Mouse (Mus musculus) forebrain, embryonic 16.5 days (tissue): ENCODE measurements around the gene Inafm1. TPM values are rescaled to one million over a fixed set of nuclear protein-coding genes. Genes with fewer than 3 reads are reported as not detected.

ENCODE experiments used
- ATAC-seq: fragments of 200-750 bp; cut with Nextera tagmentation; 2 replicates; pipeline ENCODE4 v1.8.0; 2017; ENCODE audit warnings: mild to moderate bottlenecking, moderate library complexity
- H3K27ac ChIP-seq: fragments of 300-500 bp; sonication (generic); 2 replicates; pipeline ENCODE4 v1.5.1; 2014; ENCODE audit warnings: low read length, control low read depth
- H3K27me3 ChIP-seq: fragments of 300-500 bp; sonication (generic); replicated peaks from 2 replicates; pipeline ENCODE4 v1.6.1; 2014; ENCODE audit warnings: low read length; ENCODE audit not compliant: control insufficient read depth, insufficient read depth
- H3K36me3 ChIP-seq: fragments of 300-500 bp; sonication (generic); 2 replicates; pipeline ENCODE4 v1.6.1; 2014; ENCODE audit not compliant: control insufficient read depth, insufficient read depth
- H3K4me1 ChIP-seq: fragments of 300-500 bp; sonication (generic); replicated peaks from 2 replicates; pipeline ENCODE4 v1.6.1; 2014; ENCODE audit warnings: low read length; ENCODE audit not compliant: control insufficient read depth, insufficient read depth
- H3K4me2 ChIP-seq: fragments of 300-500 bp; sonication (generic); 2 replicates; pipeline ENCODE4 v1.6.1; 2014; ENCODE audit warnings: mild to moderate bottlenecking, low read length, control low read depth
- H3K4me3 ChIP-seq: fragments of 300-500 bp; sonication (generic); replicated peaks from 2 replicates; pipeline ENCODE4 v1.5.1; 2014; ENCODE audit warnings: mild to moderate bottlenecking, low read length, control low read depth
- H3K9ac ChIP-seq: fragments of 300-500 bp; sonication (generic); replicated peaks from 2 replicates; pipeline ENCODE4 v1.6.1; 2014; ENCODE audit warnings: low read depth, low read length, control low read depth
- H3K9me3 ChIP-seq: fragments of 300-500 bp; sonication (generic); 2 replicates; pipeline ENCODE4 v1.6.1; 2016; ENCODE audit warnings: low read length; ENCODE audit not compliant: control insufficient read depth
- WGBS: fragments of 180-500 bp; shearing (Covaris S2); extraction: QIAGEN DNeasy Blood & Tissue Kit; methylation state at CpG from one replicate; pipeline ENCODE4 v1.1.7; 2014; 5-methylcytosine and 5-hydroxymethylcytosine counted together
- polyA plus RNA-seq: library from polyadenylated mRNA; unstranded; fragments of >200 nt; fragmentation: Nextera tagmentation; extraction: Ambion mirVana; gene quantifications from 2 replicates; pipeline ENCODE4 v1.2.1, GENCODE M21; 2015

Inafm1 gene
- 23.3 and 27.2 TPM in 2 replicates for polyA plus RNA-seq

DNA sequence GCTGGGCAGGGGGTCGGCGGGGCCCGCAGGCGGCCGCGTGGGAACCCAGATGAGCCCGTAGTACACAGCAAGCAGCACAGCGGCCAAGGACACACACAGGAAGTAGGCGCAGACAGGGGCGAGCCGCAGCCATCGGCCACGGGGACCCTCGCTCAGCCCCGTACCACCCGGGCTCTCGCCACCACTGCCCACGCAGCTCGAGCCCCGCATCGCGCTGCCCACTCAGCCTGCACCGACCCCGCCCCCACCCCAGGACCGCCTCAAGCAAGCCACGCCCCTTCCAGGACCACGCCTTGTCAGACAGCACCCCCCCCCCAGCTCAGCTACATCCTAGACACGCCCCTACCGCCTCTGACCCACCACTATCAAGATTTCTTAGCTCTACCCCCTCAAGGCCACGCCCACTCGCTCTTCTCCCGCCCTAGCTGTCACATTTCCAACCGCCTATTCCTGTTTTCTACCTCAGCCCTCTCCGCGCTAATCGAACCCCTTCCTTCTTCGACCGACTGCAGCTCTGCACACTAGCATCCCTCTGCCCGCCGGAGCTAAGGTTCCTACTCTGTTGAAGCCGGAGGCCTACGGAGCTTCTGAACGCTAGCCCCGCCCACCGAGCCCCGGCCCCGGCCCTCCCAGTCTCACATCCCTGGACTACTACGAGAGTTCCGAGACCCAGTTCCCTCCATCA lies at the start of gene Inafm1:
Gene Inafm1, minus strand, starts transcription at position 537 of the 685 bp plus-strand sequence.
- Histone ChIP-seq H3K9me3 (no peaks in the 10 kb centered on the region), H3K27ac (peak within 1 kb of the TSS; percentile 94), H3K36me3 (peaks cover 8% of the 10 kb centered on the region), H3K4me1 (peaks cover 27% of the 10 kb centered on the region), H3K27me3 (no peaks in the 10 kb centered on the region), H3K4me2 (peak within 1 kb of the TSS; percentile 95), H3K4me3 (peak within 1 kb of the TSS; percentile 77), H3K9ac (peak within 1 kb of the TSS; percentile 87)
- WGBS, result under 1% methylated on average over 44 of the region's 49 CpGs
- peak; percentile 81 for ATAC-seq

DNA sequence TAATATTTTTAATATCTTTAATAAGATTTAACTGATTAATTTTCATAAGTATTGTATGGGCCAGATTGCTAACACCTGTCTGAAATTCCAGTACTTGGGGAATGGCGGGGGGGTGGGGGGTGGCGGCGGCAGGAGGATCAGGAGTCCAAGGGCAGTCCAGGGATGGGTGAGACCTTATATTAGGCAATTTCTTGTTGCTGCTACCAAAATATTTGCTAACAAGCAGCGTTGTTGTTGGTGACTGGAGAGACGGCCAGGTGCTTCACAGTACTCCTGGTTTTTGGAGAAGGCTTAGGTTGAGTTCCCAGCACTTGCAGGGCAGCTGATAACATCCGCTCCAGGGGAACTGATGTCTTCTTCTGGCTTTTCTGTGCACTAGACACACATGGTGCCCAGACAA lies 47.1 kb upstream of the Inafm1 start:
- Histone ChIP-seq H3K36me3 (no peaks in the 10 kb centered on the region), H3K27me3 (no peaks in the 10 kb centered on the region), H3K4me2 (no peak overlapping the region), H3K9ac (no peak overlapping the region), H3K4me3 (no peak overlapping the region), H3K27ac (no peak overlapping the region), H3K4me1 (no peaks in the 10 kb centered on the region), H3K9me3 (no peaks in the 10 kb centered on the region)
- ATAC-seq, result no peak
- 92% methylated on average over 6 of the region's 6 CpGs for WGBS

DNA sequence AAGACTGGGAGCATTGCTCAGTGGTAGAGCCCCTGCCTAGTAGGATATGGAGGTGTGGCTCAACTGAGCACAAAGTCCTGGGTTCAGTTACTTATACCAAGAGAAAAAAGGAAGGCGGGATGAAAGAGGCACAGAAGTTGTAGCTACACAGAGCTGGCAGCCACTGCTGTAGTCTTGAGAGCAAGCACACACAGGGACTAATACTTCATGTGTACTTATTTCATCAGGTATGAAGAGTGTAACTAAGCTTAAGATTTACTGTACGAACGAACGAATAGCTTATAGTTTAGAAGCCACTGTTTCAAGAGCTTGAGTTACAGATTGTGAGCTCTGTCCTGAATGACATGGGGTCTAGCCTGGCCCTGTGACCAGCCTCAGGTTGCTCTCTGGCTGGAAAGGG lies 45.8 kb upstream of the Inafm1 start:
- 92% methylated on average over 4 of the region's 4 CpGs for WGBS

DNA sequence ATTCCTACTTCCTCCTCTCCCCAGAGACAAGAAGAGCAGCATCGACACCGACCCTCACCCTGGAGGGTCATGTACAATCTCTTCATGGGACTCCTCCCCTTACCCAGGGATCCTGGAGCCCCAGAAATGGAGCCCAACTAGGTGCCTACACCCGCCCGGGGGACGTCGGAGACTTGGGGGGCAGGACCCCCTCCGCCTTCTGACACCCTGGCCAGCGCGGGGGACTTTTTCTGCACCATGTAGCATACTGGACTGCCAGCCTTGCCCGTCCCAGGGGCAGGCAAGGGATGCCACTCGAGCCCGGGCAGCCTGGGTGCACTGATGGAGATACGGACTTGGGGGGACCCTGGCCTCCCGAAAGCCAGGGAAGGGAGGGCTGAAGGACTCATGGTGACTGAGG lies 43.7 kb upstream of the Inafm1 start:
- 90% methylated on average over 14 of the region's 14 CpGs for WGBS
- no peaks in the 10 kb centered on the region for H3K36me3 ChIP-seq
- H3K4me1 ChIP-seq, result peaks cover 16% of the 10 kb centered on the region

More for the DNA sequence above, 45.8 kb upstream of the Inafm1 start:
- H3K4me1 ChIP-seq, result no peaks in the 10 kb centered on the region; the same call in 1 of the 2 replicates
- H3K27ac ChIP-seq, result no peak overlapping the region
- no peaks in the 10 kb centered on the region for H3K27me3 ChIP-seq
- H3K36me3 ChIP-seq, result no peaks in the 10 kb centered on the region
- H3K4me2 ChIP-seq, result no peak overlapping the region
- no peak overlapping the region for H3K9ac ChIP-seq
- H3K9me3 ChIP-seq, result no peaks in the 10 kb centered on the region
- ATAC-seq, result no peak
- H3K4me3 ChIP-seq, result no peak overlapping the region

DNA sequence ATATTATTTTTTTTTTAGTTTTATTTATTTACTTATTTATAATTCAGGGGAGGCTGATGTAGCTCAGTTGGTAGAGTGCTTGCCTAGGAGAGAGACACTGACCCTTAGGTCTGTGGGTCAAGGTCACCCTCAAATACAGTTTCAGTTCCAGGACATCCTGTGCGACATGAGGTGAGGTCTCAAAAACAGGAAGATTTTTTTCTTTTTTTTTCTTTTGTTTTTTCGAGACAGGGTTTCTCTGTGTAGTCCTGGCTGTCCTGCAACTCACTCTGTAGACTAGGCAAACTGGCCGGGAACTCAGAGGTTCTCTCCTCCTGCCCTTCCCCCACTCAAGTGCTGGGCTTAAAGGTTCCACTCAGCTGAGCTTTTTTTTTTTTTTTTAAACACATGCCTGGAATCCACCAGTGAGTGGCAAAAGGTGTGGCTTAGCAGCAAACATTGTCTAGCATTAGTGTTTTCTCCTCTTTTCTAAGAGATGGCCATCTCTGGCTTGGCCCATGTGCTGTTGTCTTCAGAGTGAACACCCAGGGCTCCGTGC lies 41.9 kb upstream of the Inafm1 start:
- 62% methylated on average over 4 of the region's 4 CpGs for WGBS
- H3K4me1 ChIP-seq, result peaks cover 30% of the 10 kb centered on the region

More for the DNA sequence above, 43.7 kb upstream of the Inafm1 start:
- H3K9ac ChIP-seq, result no peak overlapping the region
- H3K4me3 ChIP-seq, result no peak overlapping the region
- H3K4me2 ChIP-seq, result no peak overlapping the region
- H3K27me3 ChIP-seq, result 0 out of 2 replicates have a peak, but pooled peaks cover 4% of the 10 kb centered on the region
- no peak for ATAC-seq
- H3K27ac ChIP-seq, result no peak overlapping the region
- no peaks in the 10 kb centered on the region for H3K9me3 ChIP-seq

DNA sequence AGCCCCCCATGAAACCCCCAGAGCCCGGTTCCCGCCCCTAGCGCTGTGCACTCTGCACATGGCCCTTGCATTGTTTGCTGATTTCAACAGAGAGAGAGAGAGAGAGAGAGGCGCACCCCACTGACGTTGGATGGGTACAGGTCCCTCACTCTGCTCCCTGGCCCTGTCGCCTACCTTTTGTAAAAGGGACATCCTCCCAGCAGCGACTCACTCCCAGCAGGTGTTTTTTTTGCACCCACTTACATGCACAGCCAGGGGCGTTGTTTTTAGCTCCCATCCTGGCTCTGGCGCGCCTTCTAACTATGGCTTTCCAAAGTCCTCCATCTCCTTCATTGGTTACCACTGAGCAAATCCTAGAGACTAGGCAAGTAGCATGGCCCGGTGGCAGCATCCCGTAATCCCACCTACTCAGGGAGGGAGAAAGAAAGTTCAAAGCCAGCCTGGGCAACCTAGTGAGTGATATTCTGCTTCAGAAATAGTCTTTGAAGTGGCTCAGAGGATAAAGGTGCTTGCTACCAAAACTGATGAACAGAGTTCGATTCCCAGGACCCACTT lies 40.9 kb upstream of the Inafm1 start:
- Histone ChIP-seq H3K27ac (peak overlapping the region; percentile 90), H3K36me3 (no peaks in the 10 kb centered on the region), H3K4me3 (peak overlapping the region; percentile 75), H3K4me1 (peaks cover 38% of the 10 kb centered on the region), H3K4me2 (peak overlapping the region; percentile 98), H3K9me3 (no peaks in the 10 kb centered on the region), H3K9ac (peak overlapping the region; percentile 84), H3K27me3 (peaks cover 4% of the 10 kb centered on the region; the same call in 1 of the 2 replicates)
- ATAC-seq, result no peak
- 6% methylated on average over 13 of the region's 13 CpGs for WGBS

More for the DNA sequence above, 41.9 kb upstream of the Inafm1 start:
- ATAC-seq, result no peak
- no peaks in the 10 kb centered on the region for H3K36me3 ChIP-seq
- H3K27ac ChIP-seq, result no peak overlapping the region
- no peak overlapping the region for H3K9ac ChIP-seq
- peaks cover 4% of the 10 kb centered on the region; the same call in 1 of the 2 replicates for H3K27me3 ChIP-seq
- H3K9me3 ChIP-seq, result no peaks in the 10 kb centered on the region
- no peak overlapping the region for H3K4me2 ChIP-seq
- H3K4me3 ChIP-seq, result no peak overlapping the region

DNA sequence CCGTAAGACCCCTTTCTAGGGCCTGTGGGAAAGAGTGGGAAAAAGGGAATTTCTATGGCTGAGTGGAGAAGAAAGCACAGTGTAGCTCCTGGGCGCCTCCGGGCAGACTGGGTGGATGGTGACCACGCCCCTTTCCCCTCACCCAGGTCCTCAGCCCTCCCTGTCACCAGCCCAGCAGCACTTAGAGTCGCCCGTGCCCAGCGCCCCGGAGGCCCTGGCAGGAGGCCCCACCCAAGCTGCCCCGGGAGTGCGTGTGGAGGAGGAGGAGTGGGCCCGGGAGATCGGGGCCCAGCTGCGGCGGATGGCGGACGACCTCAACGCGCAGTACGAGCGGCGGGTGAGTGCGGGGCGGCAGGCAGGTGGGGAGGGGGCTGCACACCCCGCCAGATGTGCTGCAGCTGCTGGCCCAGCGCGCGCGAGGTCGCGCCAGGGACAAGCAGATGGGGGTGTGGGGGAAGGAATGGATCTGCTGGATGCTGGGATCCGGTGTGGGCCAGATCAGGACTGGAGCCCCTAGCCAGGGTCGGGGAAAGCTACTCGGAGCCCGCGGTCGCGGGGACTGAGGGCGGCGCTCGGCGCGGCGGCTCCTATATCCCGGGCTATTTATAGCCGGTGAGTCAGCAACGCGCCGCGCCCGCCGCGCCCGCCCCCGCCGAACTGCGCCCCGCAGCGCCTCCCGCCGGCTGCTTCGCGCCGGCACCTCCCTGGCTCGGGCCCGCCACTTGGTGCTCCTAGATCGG lies 40.2 kb upstream of the Inafm1 start:
- H3K36me3 ChIP-seq, result no peaks in the 10 kb centered on the region
- no peaks in the 10 kb centered on the region for H3K9me3 ChIP-seq
- H3K4me1 ChIP-seq, result peaks cover 43% of the 10 kb centered on the region
- H3K4me3 ChIP-seq, result peak overlapping the region; percentile 75
- ATAC-seq, result peak; percentile 63
- peak overlapping the region; percentile 98 for H3K4me2 ChIP-seq
- H3K9ac ChIP-seq, result peak overlapping the region; percentile 84
- peak overlapping the region; percentile 90 for H3K27ac ChIP-seq
- WGBS, result under 1% methylated on average over 48 of the region's 66 CpGs
- H3K27me3 ChIP-seq, result peaks cover 4% of the 10 kb centered on the region; the same call in 1 of the 2 replicates

DNA sequence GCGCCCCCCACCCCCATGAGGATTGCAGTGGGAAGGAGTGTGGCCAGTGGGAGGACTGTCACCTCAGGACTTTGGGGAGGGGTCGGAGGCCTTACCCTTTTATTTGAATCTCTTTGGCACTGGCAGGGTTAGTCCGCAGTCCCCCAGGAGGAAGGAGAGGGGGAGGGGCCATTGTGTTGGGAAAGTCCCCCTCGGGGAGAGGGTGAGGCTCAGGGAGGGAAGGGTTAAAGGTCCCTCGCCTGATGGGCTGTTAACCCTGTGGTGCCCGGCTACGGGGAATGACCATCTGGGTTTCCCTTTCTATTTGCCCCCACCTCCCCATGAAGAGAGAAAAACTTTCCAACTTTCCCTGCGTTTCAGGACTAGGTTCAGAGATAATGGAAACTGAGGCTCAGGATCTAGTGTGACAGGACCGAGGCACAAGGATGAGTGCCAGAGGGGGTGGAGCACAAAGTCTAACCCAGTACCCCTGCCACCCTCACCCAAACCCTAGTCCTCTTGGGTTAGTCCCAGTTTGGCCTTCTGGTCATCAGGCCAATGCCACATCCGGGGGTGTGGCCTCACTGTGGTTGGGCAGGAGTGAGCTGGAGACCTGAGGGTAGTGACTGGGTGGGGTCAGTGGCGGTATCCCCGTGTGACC lies 39.4 kb upstream of the Inafm1 start:
- Histone ChIP-seq H3K4me1 (peaks cover 43% of the 10 kb centered on the region), H3K9me3 (no peaks in the 10 kb centered on the region), H3K27ac (no peak overlapping the region), H3K4me3 (peak overlapping the region; percentile 75), H3K9ac (peak overlapping the region; percentile 78), H3K36me3 (no peaks in the 10 kb centered on the region), H3K4me2 (peak overlapping the region; percentile 98), H3K27me3 (peaks cover 4% of the 10 kb centered on the region; the same call in 1 of the 2 replicates)
- no peak for ATAC-seq
- 2% methylated on average over 12 of the region's 12 CpGs for WGBS
